Comparison of ENCODE assay signal across 8 mouse cellular contexts in the genomic region with DNA sequence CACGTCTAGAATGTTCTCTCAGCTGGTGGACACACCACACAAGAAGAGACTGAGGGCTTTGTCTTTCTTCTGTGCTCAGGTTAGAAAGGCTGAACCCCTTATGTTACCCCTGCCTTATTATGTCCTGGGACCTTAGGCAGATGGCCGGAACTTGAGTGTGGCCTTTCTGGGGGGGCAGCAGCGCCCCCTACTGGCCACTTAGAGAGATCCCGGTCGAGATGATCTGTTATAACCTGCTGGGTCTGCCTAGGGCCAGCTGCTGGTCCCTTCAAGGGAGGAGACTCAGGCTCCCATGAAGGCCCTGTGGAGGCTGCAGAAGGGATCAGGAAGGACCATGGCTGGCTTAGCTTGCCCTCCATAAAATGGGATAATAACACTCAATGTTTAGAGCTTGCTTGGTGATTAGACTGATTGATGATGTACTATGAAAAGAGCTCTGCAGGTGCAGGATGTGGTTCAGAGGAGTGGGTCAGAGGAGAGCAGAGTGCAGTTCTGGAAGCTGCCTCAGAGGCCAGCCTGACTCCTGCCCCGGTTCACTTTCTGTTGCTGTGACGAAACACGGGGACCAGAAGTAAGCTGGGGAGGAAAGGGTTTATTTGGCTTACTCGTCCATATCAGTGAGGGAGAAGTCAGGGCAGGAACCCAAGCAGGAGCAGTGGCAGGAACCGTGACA. TPM values are rescaled to one million over a fixed set of nuclear protein-coding genes. Genes with fewer than 3 reads are reported as not detected.
DNase-seq lines count a peak whose midpoint lies in the region; ATAC-seq and TF ChIP-seq lines count a peak whose summit lies in the region.

No protein-coding gene starts in this region.

- H3K27me3 ChIP-seq in hindbrain, embryonic 10.5 days (ENCODE audit: insufficient read depth, poor library complexity, severe bottlenecking), result peaks cover 12% of the 10 kb centered on the region; the same call in 1 of the 2 replicates
- H3K27me3 ChIP-seq in hindbrain, embryonic 16.5 days (replicated peaks; ENCODE audit: control insufficient read depth, insufficient read depth, low read length), result no peaks in the 10 kb centered on the region
- H3K27me3 ChIP-seq in C2C12 (ENCODE audit: control insufficient read depth, insufficient read depth, insufficient read length), result no peaks in the 10 kb centered on the region

- no peak overlapping the region for H3K9ac ChIP-seq in hindbrain, embryonic 16.5 days (ENCODE audit: low read depth, low read length)

- peaks cover 24% of the 10 kb centered on the region for H3K4me1 ChIP-seq in hindbrain, embryonic 10.5 days (replicated peaks)
- peaks cover 4% of the 10 kb centered on the region for H3K4me1 ChIP-seq in hindbrain, embryonic 16.5 days (ENCODE audit: control insufficient read depth, insufficient read depth, low read depth, low read length)
- H3K4me1 ChIP-seq in lung, adult 2 months (ENCODE audit: control insufficient read depth, insufficient read depth, low read length), result no peaks in the 10 kb centered on the region; the same call in 1 of the 2 replicates

- peak; percentile 62 for DNase-seq in hindbrain, embryonic 10.5 days (ENCODE audit: low spot score)
- peak; percentile 71 for DNase-seq in ZHBTc4 (ENCODE audit: low read depth, low spot score)
- peak; percentile 77 for DNase-seq in embryo, embryonic 10.5 days (ENCODE audit: low spot score)
- peak; percentile 29 for DNase-seq in lung, adult 2 months
- peak; percentile 66 for DNase-seq in thymus, postnatal 25 days
- no peak for DNase-seq in urinary bladder, postnatal 10 days (ENCODE audit: low spot score)

- ATAC-seq in hindbrain, embryonic 16.5 days, result no peak

- no peak for TF ChIP-seq POLR2A in lung, adult 2 months (IDR thresholded peaks at IDR 0.05; ENCODE audit: borderline replicate concordance, extremely low read depth, low read depth, low read length)

- no peak overlapping the region for H3K27ac ChIP-seq in hindbrain, embryonic 10.5 days
- no peak overlapping the region for H3K27ac ChIP-seq in hindbrain, embryonic 16.5 days (ENCODE audit: low read depth, low read length)

- H3K9me3 ChIP-seq in hindbrain, embryonic 10.5 days, result no peaks in the 10 kb centered on the region
- no peaks in the 10 kb centered on the region for H3K9me3 ChIP-seq in hindbrain, embryonic 16.5 days (ENCODE audit: control insufficient read depth, low read length)

- no peaks in the 10 kb centered on the region for H3K36me3 ChIP-seq in hindbrain, embryonic 10.5 days
- no peaks in the 10 kb centered on the region for H3K36me3 ChIP-seq in hindbrain, embryonic 16.5 days (ENCODE audit: control insufficient read depth, insufficient read depth, low read length)
- no peaks in the 10 kb centered on the region for H3K36me3 ChIP-seq in C2C12 (ENCODE audit: control insufficient read depth, insufficient read depth)

- peak; percentile 39 for TF ChIP-seq CTCF in C2C12 (IDR thresholded peaks at IDR 0.05; ENCODE audit: control insufficient read depth, insufficient read depth, insufficient read length)
- peak; percentile 63 for TF ChIP-seq CTCF in lung, adult 2 months (IDR thresholded peaks at IDR 0.05; ENCODE audit: insufficient read depth, low read length)

- H3K4me2 ChIP-seq in hindbrain, embryonic 16.5 days (ENCODE audit: low read length), result no peak overlapping the region

- 42% methylated on average over 10 of the region's 10 CpGs for WGBS in hindbrain, embryonic 10.5 days
- 42% methylated on average over 10 of the region's 10 CpGs for WGBS in hindbrain, embryonic 16.5 days
- 33% methylated on average over 10 of the region's 10 CpGs for WGBS in lung, adult 2 months

- no peak overlapping the region for H3ac ChIP-seq in C2C12 (ENCODE audit: control insufficient read depth, insufficient read length, low read depth)

- H3K4me3 ChIP-seq in hindbrain, embryonic 10.5 days, result no peak overlapping the region
- no peak overlapping the region for H3K4me3 ChIP-seq in hindbrain, embryonic 16.5 days (ENCODE audit: low read length)
- H3K4me3 ChIP-seq in C2C12 (ENCODE audit: insufficient read depth, poor library complexity, severe bottlenecking), result no peak overlapping the region
- H3K4me3 ChIP-seq in lung, adult 2 months (replicated peaks; ENCODE audit: extremely low read depth, low read depth, low read length), result no peak overlapping the region

- H3K79me3 ChIP-seq in C2C12 (ENCODE audit: low read depth), result no peaks in the 10 kb centered on the region

- H3K79me2 ChIP-seq in C2C12 (ENCODE audit: control insufficient read depth, insufficient read depth), result no peaks in the 10 kb centered on the region

TF ChIP-seq in C2C12, 6 proteins besides CTCF, POLR2A, EP300 and RAD21:
- no peak for TF ChIP-seq MAX (IDR thresholded peaks at IDR 0.05)
- TF ChIP-seq MYOG (IDR thresholded peaks at IDR 0.05; ENCODE audit: control insufficient read depth, extremely low read depth, insufficient read length), result no peak
- no peak for TF ChIP-seq FOSL1 (IDR thresholded peaks at IDR 0.05; ENCODE audit: insufficient read depth, low read length, poor library complexity, severe bottlenecking)
- no peak for TF ChIP-seq USF1 (IDR thresholded peaks at IDR 0.05; ENCODE audit: low read depth)
- no peak for TF ChIP-seq CEBPB (IDR thresholded peaks at IDR 0.05; ENCODE audit: low read depth)
- no peak for TF ChIP-seq MYOD1 (IDR thresholded peaks at IDR 0.05; ENCODE audit: control insufficient read depth, insufficient read length, low read depth)
TF ChIP-seq in C2C12: peak in this region for 0.

RNA-seq across cellular contexts. Expression of a gene that starts 15.6 kb away (rescaled TPM):
- polyA plus RNA-seq in hindbrain, embryonic 10.5 days (2016; fragmentation: Nextera tagmentation; extraction: Ambion mirVana), result not detected in 2 replicates
- polyA plus RNA-seq in hindbrain, embryonic 16.5 days (2015; fragmentation: Nextera tagmentation; extraction: Ambion mirVana), result 1.7 and 2.4 TPM in 2 replicates
- polyA plus RNA-seq in C2C12 (2012; fragmentation: generic; extraction: Trizol), result 0.04 TPM
- 0.15 and 0.28 TPM in 2 replicates for polyA plus RNA-seq in lung, adult 2 months (2012; rRNA removed)

RNA-seq across cellular contexts. Expression of a gene that starts 50.7 kb away (rescaled TPM):
- 0.71 and 1.6 TPM in 2 replicates for polyA plus RNA-seq in hindbrain, embryonic 10.5 days (2016; fragmentation: Nextera tagmentation; extraction: Ambion mirVana)
- 2.1 and 2.9 TPM in 2 replicates for polyA plus RNA-seq in hindbrain, embryonic 16.5 days (2015; fragmentation: Nextera tagmentation; extraction: Ambion mirVana)
- 53.8 TPM for polyA plus RNA-seq in C2C12 (2012; fragmentation: generic; extraction: Trizol)
- polyA plus RNA-seq in lung, adult 2 months (2012; rRNA removed), result 69.3 and 90.1 TPM in 2 replicates

Comparison
In these comparisons a context has a peak if more than half of its experiments do, and no peak if none do; other contexts are left out.
1. RNA of a gene that starts 50.7 kb away (polyA plus RNA-seq): 69.3 to 90.1 TPM in lung, adult 2 months and 53.8 TPM in C2C12 (single experiment); 2.1 to 2.9 TPM in hindbrain, embryonic 16.5 days and 0.71 to 1.6 TPM in hindbrain, embryonic 10.5 days; every median in the first group is over 10 times any median in the second.